Mouse (Mus musculus) lung, embryonic 15.5 days (tissue): Measurements from ENCODE around the gene Hsd17b11. TPM values are rescaled to one million over a fixed set of nuclear protein-coding genes. Genes with fewer than 3 reads are reported as not detected.

ENCODE experiments used
- ATAC-seq: fragments of 200-750 bp; cut with Nextera tagmentation; 2 replicates; pipeline ENCODE4 v1.8.0; 2017; ENCODE audit warnings: moderate number of reproducible peaks, borderline replicate concordance; ENCODE audit not compliant: low FRiP score, low TSS enrichment; ENCODE audit errors: extremely low read depth
- H3K27ac ChIP-seq: fragments of 300-500 bp; sonication (generic); 2 replicates; pipeline ENCODE4 v1.5.1; 2015; ENCODE audit warnings: moderate library complexity, mild to moderate bottlenecking, inconsistent platforms
- H3K27me3 ChIP-seq: fragments of 300-500 bp; sonication (generic); 2 replicates; pipeline ENCODE4 v1.6.1; 2015; ENCODE audit warnings: inconsistent platforms
- H3K36me3 ChIP-seq: fragments of 300-500 bp; sonication (generic); 2 replicates; pipeline ENCODE4 v1.6.1; 2015; ENCODE audit warnings: inconsistent platforms
- H3K4me1 ChIP-seq: fragments of 300-500 bp; sonication (generic); 2 replicates; pipeline ENCODE4 v1.6.1; 2015; ENCODE audit warnings: inconsistent platforms
- H3K4me2 ChIP-seq: fragments of 300-500 bp; sonication (generic); 2 replicates; pipeline ENCODE4 v1.6.1; 2015; ENCODE audit warnings: inconsistent platforms, mild to moderate bottlenecking, moderate library complexity
- H3K4me3 ChIP-seq: fragments of 300-500 bp; sonication (generic); 2 replicates; pipeline ENCODE4 v1.5.1; 2015; ENCODE audit warnings: mild to moderate bottlenecking, inconsistent platforms
- H3K9ac ChIP-seq: fragments of 300-500 bp; sonication (generic); 2 replicates; pipeline ENCODE4 v1.6.1; 2015; ENCODE audit warnings: inconsistent platforms
- H3K9me3 ChIP-seq: fragments of 300-500 bp; sonication (generic); 2 replicates; pipeline ENCODE4 v1.6.1; 2016; ENCODE audit warnings: inconsistent platforms
- WGBS: fragments of 180-500 bp; shearing (Covaris S2); methylation state at CpG from one replicate; pipeline ENCODE4 v1.1.7; 2015; 5-methylcytosine and 5-hydroxymethylcytosine counted together
- polyA plus RNA-seq: library from polyadenylated mRNA; unstranded; fragments of >200 nt; fragmentation: Nextera tagmentation; extraction: Ambion mirVana; gene quantifications from 2 replicates; pipeline ENCODE4 v1.2.1, GENCODE M21; 2015

Gene Hsd17b11
- polyA plus RNA-seq, 1 experiment from 2014 or later, result 4.9 TPM

GRCm38 (mm10) chr5:104052956-104053355, 31.2 kb upstream of the Hsd17b11 start:
- Histone ChIP-seq H3K4me3 (no peak overlapping the region), H3K27ac (no peak overlapping the region), H3K4me2 (no peak overlapping the region), H3K4me1 (peaks cover 5% of the 10 kb centered on the region), H3K9me3 (no peaks in the 10 kb centered on the region), H3K9ac (no peak overlapping the region), H3K36me3 (peaks cover 20% of the 10 kb centered on the region), H3K27me3 (no peaks in the 10 kb centered on the region)
- ATAC-seq, result no peak
- WGBS, result 55% methylated on average over 8 of the region's 8 CpGs

- 26% methylated on average over 4 of the region's 4 CpGs for WGBS
- Histone ChIP-seq H3K4me2 (peak overlapping the region; percentile 70), H3K4me1 (peaks cover 16% of the 10 kb centered on the region), H3K9ac (peak overlapping the region; percentile 83; the same call in 1 of the 2 replicates), H3K4me3 (peak overlapping the region; percentile 96), H3K27ac (peak overlapping the region; percentile 88; the same call in 1 of the 2 replicates), H3K36me3 (peaks cover 19% of the 10 kb centered on the region), H3K9me3 (no peaks in the 10 kb centered on the region), H3K27me3 (no peaks in the 10 kb centered on the region)
- ATAC-seq, result no peak
These were observed 26.4 kb upstream of the Hsd17b11 start for GRCm38 (mm10) chr5:104048139-104048538.

GRCm38 (mm10) chr5:104047200-104048105, 25.7 kb upstream of the Hsd17b11 start:
- H3K9me3 ChIP-seq, result no peaks in the 10 kb centered on the region
- H3K27me3 ChIP-seq, result no peaks in the 10 kb centered on the region
- H3K27ac ChIP-seq, result peak overlapping the region; percentile 88
- peak; percentile 7; the same call in 1 of the 2 replicates for ATAC-seq
- peaks cover 19% of the 10 kb centered on the region for H3K36me3 ChIP-seq
- H3K4me2 ChIP-seq, result peak overlapping the region; percentile 70
- peak overlapping the region; percentile 96 for H3K4me3 ChIP-seq
- WGBS, result 2% methylated on average over 19 of the region's 19 CpGs
- H3K4me1 ChIP-seq, result peaks cover 16% of the 10 kb centered on the region
- peak overlapping the region; percentile 83 for H3K9ac ChIP-seq

GRCm38 (mm10) chr5:104046256-104047199, 24.8 kb upstream of the Hsd17b11 start, which contains the start of gene Nudt9:
Gene Nudt9, plus strand, starts transcription at chr5:104046306.
- H3K27ac ChIP-seq, result peak within 1 kb of the TSS; percentile 88
- peaks cover 11% of the 10 kb centered on the region for H3K36me3 ChIP-seq
- no peaks in the 10 kb centered on the region for H3K9me3 ChIP-seq
- no peaks in the 10 kb centered on the region for H3K27me3 ChIP-seq
- ATAC-seq, result peak; percentile 98
- H3K9ac ChIP-seq, result peak within 1 kb of the TSS; percentile 83
- peak within 1 kb of the TSS; percentile 96 for H3K4me3 ChIP-seq
- H3K4me1 ChIP-seq, result peaks cover 16% of the 10 kb centered on the region
- peak within 1 kb of the TSS; percentile 70 for H3K4me2 ChIP-seq
- WGBS, result 5% methylated on average over 90 of the region's 90 CpGs

GRCm38 (mm10) chr5:104043704-104044103, 22.0 kb upstream of the Hsd17b11 start:
- H3K27ac ChIP-seq, result no peak overlapping the region

GRCm38 (mm10) chr5:104042906-104043305, 21.2 kb upstream of the Hsd17b11 start:
- H3K9me3 ChIP-seq, result no peaks in the 10 kb centered on the region
- 91% methylated on average over 2 of the region's 2 CpGs for WGBS
- H3K27me3 ChIP-seq, result no peaks in the 10 kb centered on the region
- H3K36me3 ChIP-seq, result no peaks in the 10 kb centered on the region
- no peak overlapping the region for H3K9ac ChIP-seq
- H3K4me3 ChIP-seq, result no peak overlapping the region
- ATAC-seq, result no peak
- H3K4me2 ChIP-seq, result no peak overlapping the region
- peaks cover 10% of the 10 kb centered on the region for H3K4me1 ChIP-seq
- no peak overlapping the region for H3K27ac ChIP-seq

More at GRCm38 (mm10) chr5:104043704-104044103, 22.0 kb upstream of the Hsd17b11 start:
- Histone ChIP-seq H3K36me3 (no peaks in the 10 kb centered on the region), H3K9ac (no peak overlapping the region), H3K4me2 (no peak overlapping the region), H3K27me3 (no peaks in the 10 kb centered on the region), H3K4me3 (no peak overlapping the region), H3K4me1 (peaks cover 16% of the 10 kb centered on the region), H3K9me3 (no peaks in the 10 kb centered on the region)
- WGBS, result 40% methylated on average over 2 of the region's 2 CpGs
- no peak for ATAC-seq

GRCm38 (mm10) chr5:104039154-104039932, 17.6 kb upstream of the Hsd17b11 start:
- no peak overlapping the region for H3K4me3 ChIP-seq

GRCm38 (mm10) chr5:104036686-104037085, 15.0 kb upstream of the Hsd17b11 start:
- WGBS, result 62% methylated on average over 1 of the region's 1 CpGs
- no peaks in the 10 kb centered on the region for H3K36me3 ChIP-seq
- no peak overlapping the region for H3K4me2 ChIP-seq
- no peak for ATAC-seq
- no peak overlapping the region for H3K9ac ChIP-seq
- no peaks in the 10 kb centered on the region for H3K4me1 ChIP-seq
- H3K27ac ChIP-seq, result no peak overlapping the region
- no peak overlapping the region for H3K4me3 ChIP-seq
- no peaks in the 10 kb centered on the region for H3K27me3 ChIP-seq
- no peaks in the 10 kb centered on the region for H3K9me3 ChIP-seq

More at GRCm38 (mm10) chr5:104039154-104039932, 17.6 kb upstream of the Hsd17b11 start:
- 65% methylated on average over 6 of the region's 6 CpGs for WGBS
- no peaks in the 10 kb centered on the region for H3K27me3 ChIP-seq
- no peaks in the 10 kb centered on the region for H3K4me1 ChIP-seq
- H3K9ac ChIP-seq, result no peak overlapping the region
- H3K9me3 ChIP-seq, result no peaks in the 10 kb centered on the region
- no peak overlapping the region for H3K4me2 ChIP-seq
- no peak for ATAC-seq
- H3K27ac ChIP-seq, result no peak overlapping the region
- no peaks in the 10 kb centered on the region for H3K36me3 ChIP-seq

GRCm38 (mm10) chr5:104035824-104036223, 14.1 kb upstream of the Hsd17b11 start:
- WGBS, result 28% methylated on average over 1 of the region's 1 CpGs
- no peak overlapping the region for H3K9ac ChIP-seq
- H3K9me3 ChIP-seq, result no peaks in the 10 kb centered on the region
- no peaks in the 10 kb centered on the region for H3K36me3 ChIP-seq
- H3K4me2 ChIP-seq, result no peak overlapping the region
- H3K27me3 ChIP-seq, result no peaks in the 10 kb centered on the region
- H3K4me1 ChIP-seq, result no peaks in the 10 kb centered on the region
- no peak overlapping the region for H3K4me3 ChIP-seq
- ATAC-seq, result no peak
- H3K27ac ChIP-seq, result no peak overlapping the region

- H3K36me3 ChIP-seq, result no peaks in the 10 kb centered on the region
- H3K27me3 ChIP-seq, result no peaks in the 10 kb centered on the region
- no peak overlapping the region for H3K4me3 ChIP-seq
- H3K4me2 ChIP-seq, result no peak overlapping the region
- no peak overlapping the region for H3K9ac ChIP-seq
- H3K9me3 ChIP-seq, result no peaks in the 10 kb centered on the region
- H3K4me1 ChIP-seq, result no peaks in the 10 kb centered on the region
- no peak for ATAC-seq
- no peak overlapping the region for H3K27ac ChIP-seq
These were observed 13.3 kb upstream of the Hsd17b11 start for GRCm38 (mm10) chr5:104035066-104035465.
